Comparison of ENCODE assay signal across 9 mouse cellular contexts in genomic region chr6:120197964-120198363, GRCm38 (mm10).
DNase-seq lines count a peak whose midpoint lies in the region; ATAC-seq and TF ChIP-seq lines count a peak whose summit lies in the region.
"Had no signal": no experiment of that assay in that cellular context is flagged by ENCODE, and none has a peak within 500 bp of the region (broad histone marks: within the 10 kb centered on the region; RNA-seq: fewer than 3 reads in every experiment).

No protein-coding gene starts in this region.

- 37% methylated on average over 9 of the region's 9 CpGs for WGBS in cerebellum, adult 2 months
- WGBS in intestine, embryonic 15.5 days = 25% methylated on average over 9 of the region's 9 CpGs
- 36% methylated on average over 9 of the region's 9 CpGs for WGBS in neural tube, embryonic 12.5 days

- DNase-seq in ovary, postnatal 10 days (ENCODE audit: low spot score) = peak; percentile 71
- no peak for DNase-seq in ovary, adult 18-20 months (ENCODE audit: low spot score)
- DNase-seq in cerebellum, adult 2 months = peak; percentile 56 to 76
- DNase-seq in frontal cortex, postnatal 14 days (ENCODE audit: low spot score in 2 of 2) = peak; percentile 32 to 64
- DNase-seq in liver = peak; percentile 84
- peak; percentile 57 to 69 for DNase-seq in thymus, adult 18-20 months

- H3K27me3 ChIP-seq in cerebellum, adult 2 months (ENCODE audit: control insufficient read depth, insufficient read depth, low read length) = no peaks in the 10 kb centered on the region
- H3K27me3 ChIP-seq in intestine, embryonic 15.5 days (replicated peaks) = no peaks in the 10 kb centered on the region
- no peaks in the 10 kb centered on the region for H3K27me3 ChIP-seq in neural tube, embryonic 12.5 days (replicated peaks)

- H3K36me3 ChIP-seq in intestine, embryonic 15.5 days = no peaks in the 10 kb centered on the region
- H3K36me3 ChIP-seq in neural tube, embryonic 12.5 days = no peaks in the 10 kb centered on the region

- no peak overlapping the region for H3K4me3 ChIP-seq in cerebellum, adult 2 months (replicated peaks; ENCODE audit: insufficient read depth, low read depth, low read length)
- H3K4me3 ChIP-seq in intestine, embryonic 15.5 days (replicated peaks) = no peak overlapping the region
- no peak overlapping the region for H3K4me3 ChIP-seq in neural tube, embryonic 12.5 days
- H3K4me3 ChIP-seq: erythroblast, embryonic 14.5 days had no signal

- no peak overlapping the region for H3K27ac ChIP-seq in cerebellum, adult 2 months (ENCODE audit: insufficient read depth, low read length)
- H3K27ac ChIP-seq in intestine, embryonic 15.5 days = no peak overlapping the region
- no peak overlapping the region for H3K27ac ChIP-seq in neural tube, embryonic 12.5 days

- no peak for ATAC-seq in intestine, embryonic 15.5 days
- ATAC-seq in neural tube, embryonic 12.5 days (ENCODE audit: low FRiP score, low read depth) = 0 out of 2 replicates have a peak, but pooled peaks have one; percentile 23

- peak; percentile 93 for TF ChIP-seq CTCF in cerebellum, adult 2 months (IDR thresholded peaks at IDR 0.05; ENCODE audit: borderline replicate concordance, insufficient read depth, low read depth, low read length)

- no peaks in the 10 kb centered on the region for H3K9me3 ChIP-seq in intestine, embryonic 15.5 days
- H3K9me3 ChIP-seq in neural tube, embryonic 12.5 days = no peaks in the 10 kb centered on the region

- no peak for TF ChIP-seq POLR2A in cerebellum, adult 2 months (IDR thresholded peaks at IDR 0.05; ENCODE audit: borderline replicate concordance, insufficient read depth, low read length)

- H3K4me2 ChIP-seq in intestine, embryonic 15.5 days (replicated peaks) = 0 out of 2 replicates have a peak overlapping the region, but pooled peaks have one; percentile 15
- H3K4me2 ChIP-seq in neural tube, embryonic 12.5 days (replicated peaks) = no peak overlapping the region

- no peak overlapping the region for H3K9ac ChIP-seq in intestine, embryonic 15.5 days
- H3K9ac ChIP-seq in neural tube, embryonic 12.5 days = no peak overlapping the region

- no peaks in the 10 kb centered on the region for H3K4me1 ChIP-seq in cerebellum, adult 2 months (ENCODE audit: control insufficient read depth, insufficient read depth, low read length)
- H3K4me1 ChIP-seq in intestine, embryonic 15.5 days (replicated peaks) = 0 out of 2 replicates have a peak, but pooled peaks cover 7% of the 10 kb centered on the region
- H3K4me1 ChIP-seq in neural tube, embryonic 12.5 days = peaks cover 19% of the 10 kb centered on the region
